Mouse (Mus musculus): ENCODE measurements around the gene Nfyb.

DNA sequence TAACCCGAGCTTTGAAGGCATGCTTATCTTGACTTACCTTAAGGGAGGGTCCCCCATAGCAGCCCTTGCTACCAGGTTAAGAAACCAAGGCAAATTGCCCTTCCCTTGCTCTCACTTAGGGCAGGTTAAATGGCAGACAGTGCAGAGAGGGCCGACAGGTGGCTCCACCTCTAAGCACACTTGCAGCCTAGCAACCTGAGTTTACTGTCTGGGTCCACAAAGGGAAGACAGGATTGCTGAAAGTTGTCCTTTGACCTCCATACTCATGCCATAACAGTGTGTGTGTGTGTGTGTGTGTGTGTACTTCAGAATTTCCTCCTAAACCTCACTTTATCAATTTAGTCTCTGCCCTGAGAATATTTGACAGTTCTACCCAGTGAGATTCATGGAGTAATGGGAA lies 18.5 kb upstream of the Nfyb start:
- TF ChIP-seq CTCF (IDR thresholded peaks at IDR 0.05; ENCODE audit: borderline replicate concordance, insufficient read depth, low read length) (no peak), POLR2A (IDR thresholded peaks at IDR 0.05; ENCODE audit: low read depth, low read length) (no peak)

All from embryonic fibroblast, embryonic 13.5 days (primary cell).